Mouse (Mus musculus): ENCODE results near the gene Gm14124. TPM values are rescaled to one million over a fixed set of nuclear protein-coding genes. Genes with fewer than 3 reads are reported as not detected.
"Not testable (repeated sequence)": the region's sequence is repeated elsewhere in the genome, so short reads cannot be mapped to it uniquely, and the experiment has no call there.

The Gm14124 gene
- polyA plus RNA-seq, 1 experiment from 2014 or later = not detected

DNA sequence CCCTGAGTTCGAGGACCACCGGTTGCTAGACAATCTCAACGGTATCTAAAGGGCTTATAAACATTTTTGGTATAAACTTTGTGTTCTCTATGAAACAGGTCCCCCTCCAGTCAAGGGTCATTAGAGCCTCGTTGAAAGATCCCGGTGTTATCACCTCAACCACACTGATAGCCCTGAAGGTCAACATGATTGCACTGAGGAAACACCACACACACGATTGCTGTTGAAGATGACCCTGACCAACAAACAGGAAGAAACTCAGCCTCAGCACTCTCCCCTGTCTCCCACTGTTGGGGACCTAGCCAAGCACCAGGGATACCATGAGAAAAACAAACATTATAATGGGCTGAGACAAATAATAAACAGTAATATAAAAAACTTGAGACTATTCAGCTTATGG, 36.4 kb downstream of the Gm14124 start:
- no peaks in the 10 kb centered on the region for H3K27me3 ChIP-seq (ENCODE audit: insufficient read depth, low read length)
- ATAC-seq (no peak), DNase-seq (no peak)
- TF ChIP-seq EP300 (IDR thresholded peaks at IDR 0.05; ENCODE audit: low read depth) (no peak), CTCF (IDR thresholded peaks at IDR 0.05; ENCODE audit: low read depth) (no peak)
- no peak overlapping the region for H3K9ac ChIP-seq (replicated peaks)
- H3K36me3 ChIP-seq (replicated peaks; ENCODE audit: insufficient read depth, low read length) = no peaks in the 10 kb centered on the region
- H3K9me3 ChIP-seq (ENCODE audit: low read length) = no peaks in the 10 kb centered on the region
- H3K27ac ChIP-seq (ENCODE audit: low read depth) = no peak overlapping the region
- H3K4me1 ChIP-seq (ENCODE audit: insufficient read depth) = no peaks in the 10 kb centered on the region
- WGBS (ENCODE audit: insufficient replicate concordance) = 63% methylated on average over 6 of the region's 6 CpGs
- no peak overlapping the region for H3K4me2 ChIP-seq (ENCODE audit: low read depth, low read length)
- no peak overlapping the region for H3K4me3 ChIP-seq (ENCODE audit: low read depth, low read length)

DNA sequence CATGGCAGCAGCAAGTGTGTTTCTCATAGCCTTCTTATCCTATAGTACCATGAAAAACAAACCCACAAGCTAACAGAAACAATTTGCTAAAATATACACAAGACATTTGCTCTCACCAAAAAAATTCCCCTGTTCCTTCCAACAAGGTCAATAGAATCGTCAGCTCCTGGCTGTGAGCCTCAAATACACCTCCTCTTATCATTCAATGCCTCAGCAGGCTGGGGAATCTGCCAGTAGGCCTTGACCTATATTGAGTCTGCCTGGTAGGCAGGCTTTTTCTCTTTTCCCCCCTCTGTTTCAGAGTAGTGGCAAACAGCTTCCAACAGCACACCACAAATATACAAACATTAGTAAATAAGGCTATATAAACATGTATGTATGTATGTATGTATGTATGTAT, 41.8 kb downstream of the Gm14124 start:
- Histone ChIP-seq H3K4me1 (ENCODE audit: insufficient read depth) (no peaks in the 10 kb centered on the region), H3K36me3 (replicated peaks; ENCODE audit: insufficient read depth, low read length) (no peaks in the 10 kb centered on the region), H3K27ac (ENCODE audit: low read depth) (no peak overlapping the region), H3K27me3 (ENCODE audit: insufficient read depth, low read length) (no peaks in the 10 kb centered on the region), H3K9me3 (ENCODE audit: low read length) (no peaks in the 10 kb centered on the region), H3K4me2 (ENCODE audit: low read depth, low read length) (no peak overlapping the region), H3K9ac (replicated peaks) (no peak overlapping the region), H3K4me3 (ENCODE audit: low read depth, low read length) (no peak overlapping the region)
- WGBS (ENCODE audit: insufficient replicate concordance) = 23% methylated on average over 1 of the region's 1 CpGs
- no peak for ATAC-seq
- TF ChIP-seq EP300 (IDR thresholded peaks at IDR 0.05; ENCODE audit: low read depth) (no peak), CTCF (IDR thresholded peaks at IDR 0.05; ENCODE audit: low read depth) (no peak)
- DNase-seq = no peak

DNA sequence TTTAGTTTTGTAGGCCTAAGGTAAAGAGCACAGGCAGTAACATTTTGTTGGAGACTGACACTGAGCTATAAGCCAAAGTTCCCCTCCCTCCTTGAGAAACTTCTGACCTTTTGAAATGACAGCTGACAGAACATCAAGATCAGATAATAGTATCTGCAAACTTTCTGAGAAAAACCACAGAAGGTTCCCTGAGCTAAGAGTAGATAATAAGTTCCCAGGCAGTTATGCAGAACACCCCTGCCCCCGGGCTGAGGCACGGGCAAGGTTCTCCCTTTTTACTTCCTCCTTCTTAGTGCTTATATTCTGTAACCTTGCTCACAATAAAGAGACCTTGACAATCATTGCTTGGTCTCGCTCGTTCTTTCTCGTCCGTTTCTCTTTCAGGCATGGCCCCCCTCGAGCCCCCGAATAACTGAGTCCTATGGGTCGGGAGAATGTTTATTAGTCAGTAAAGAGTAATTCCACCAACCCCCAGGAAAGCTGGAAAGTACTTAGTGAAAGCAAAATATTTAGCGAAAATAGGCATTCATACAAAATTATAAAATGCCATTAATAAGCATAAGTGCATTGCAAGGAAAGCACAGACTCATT, 50.0 kb downstream of the Gm14124 start:
- no peaks in the 10 kb centered on the region for H3K4me1 ChIP-seq (ENCODE audit: insufficient read depth)
- no peak for ATAC-seq
- 66% methylated on average over 10 of the region's 10 CpGs for WGBS (ENCODE audit: insufficient replicate concordance)

DNA sequence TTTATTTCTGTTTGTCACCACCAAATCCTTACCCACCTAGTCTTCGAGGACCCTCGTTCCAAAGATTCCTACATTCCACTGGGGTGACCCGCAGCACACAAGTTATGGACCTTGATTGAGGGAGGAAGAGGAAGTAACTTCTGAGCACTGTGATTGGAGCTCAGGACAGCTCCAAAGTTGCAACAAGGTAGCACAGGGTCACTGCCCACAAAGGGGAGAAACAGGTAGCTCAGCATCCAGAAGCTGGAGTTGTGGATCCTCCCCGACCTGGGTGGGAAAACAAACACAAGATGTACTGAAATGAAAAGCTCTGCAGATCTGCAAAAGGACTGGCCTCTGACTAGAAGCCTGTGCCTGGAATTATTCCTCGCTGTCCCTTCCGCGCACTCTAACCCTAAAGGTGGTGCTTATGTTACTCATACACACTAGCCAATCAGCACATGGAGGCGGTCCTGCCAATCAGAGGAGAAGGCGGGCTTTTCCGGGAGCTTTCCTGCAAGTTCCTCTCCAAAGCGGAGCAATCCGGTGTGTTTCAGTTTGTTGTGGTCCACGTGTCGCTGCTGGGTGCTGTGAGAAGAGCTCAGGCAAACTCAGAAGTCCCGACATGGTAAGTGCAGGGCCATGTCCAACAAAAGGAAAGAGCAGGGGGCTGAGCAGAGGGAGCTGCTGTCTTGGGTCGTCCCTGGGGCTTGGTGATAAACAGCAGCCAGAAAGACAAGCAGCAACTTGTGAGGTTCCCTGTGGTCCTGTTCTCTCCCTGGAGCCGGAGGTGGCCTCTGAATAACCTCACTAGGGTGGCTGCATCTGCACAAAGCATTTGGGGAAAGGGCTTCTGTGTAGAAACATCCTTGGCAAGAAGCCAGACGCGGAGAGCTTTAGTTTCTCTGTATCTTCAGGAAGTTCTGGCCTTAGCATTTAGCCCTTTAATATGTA, 53.9 kb downstream of the Gm14124 start:
- WGBS (ENCODE audit: insufficient replicate concordance) = 5% methylated on average over 19 of the region's 19 CpGs
- not testable (repeated sequence) for H3K36me3 ChIP-seq (replicated peaks; ENCODE audit: insufficient read depth, low read length); H3K27me3 ChIP-seq (ENCODE audit: insufficient read depth, low read length); H3K9me3 ChIP-seq (ENCODE audit: low read length); H3K4me1 ChIP-seq (ENCODE audit: insufficient read depth)
- peak overlapping the region; percentile 64 for H3K9ac ChIP-seq (replicated peaks)
- peak overlapping the region; percentile 64 for H3K27ac ChIP-seq (ENCODE audit: low read depth)
- DNase-seq = peak; percentile 85
- H3K4me3 ChIP-seq (ENCODE audit: low read depth, low read length) = peak overlapping the region; percentile 56
- H3K4me2 ChIP-seq (ENCODE audit: low read depth, low read length) = peak overlapping the region; percentile 63
- peak; percentile 99 for ATAC-seq

More for the DNA sequence above, 50.0 kb downstream of the Gm14124 start:
- no peak overlapping the region for H3K4me2 ChIP-seq (ENCODE audit: low read depth, low read length)
- H3K9ac ChIP-seq (replicated peaks) = no peak overlapping the region
- H3K4me3 ChIP-seq (ENCODE audit: low read depth, low read length) = no peak overlapping the region
- no peaks in the 10 kb centered on the region for H3K36me3 ChIP-seq (replicated peaks; ENCODE audit: insufficient read depth, low read length)
- H3K27ac ChIP-seq (ENCODE audit: low read depth) = no peak overlapping the region
- no peak for TF ChIP-seq CTCF (IDR thresholded peaks at IDR 0.05; ENCODE audit: low read depth)
- TF ChIP-seq EP300 (IDR thresholded peaks at IDR 0.05; ENCODE audit: low read depth) = no peak
- H3K9me3 ChIP-seq (ENCODE audit: low read length) = no peaks in the 10 kb centered on the region
- no peak for DNase-seq
- no peaks in the 10 kb centered on the region for H3K27me3 ChIP-seq (ENCODE audit: insufficient read depth, low read length)

DNA sequence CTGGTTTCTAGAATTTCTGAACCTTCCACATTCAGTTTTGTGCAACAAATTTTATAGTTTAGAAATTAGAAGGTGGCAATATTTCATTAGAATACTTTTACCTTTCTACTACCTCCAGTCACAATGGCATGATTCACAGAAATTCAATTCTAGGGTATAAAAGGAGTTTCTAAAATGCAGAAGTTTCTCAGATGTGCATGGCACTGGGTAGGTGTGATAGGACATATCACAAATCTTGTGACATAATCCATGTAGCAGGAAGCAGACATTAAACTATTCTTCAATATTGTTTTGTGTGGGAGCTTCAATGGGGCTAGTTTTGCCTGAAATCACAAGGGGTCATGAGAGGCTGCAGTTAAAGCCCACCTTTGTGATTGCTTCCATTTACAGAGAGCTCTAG, 58.8 kb downstream of the Gm14124 start:
- H3K27me3 ChIP-seq (ENCODE audit: insufficient read depth, low read length) = no peaks in the 10 kb centered on the region
- ATAC-seq (no peak), DNase-seq (no peak)
- H3K4me3 ChIP-seq (ENCODE audit: low read depth, low read length) = no peak overlapping the region
- no peaks in the 10 kb centered on the region for H3K4me1 ChIP-seq (ENCODE audit: insufficient read depth)
- H3K9me3 ChIP-seq (ENCODE audit: low read length) = peaks cover 9% of the 10 kb centered on the region
- no peak overlapping the region for H3K4me2 ChIP-seq (ENCODE audit: low read depth, low read length)
- H3K36me3 ChIP-seq (replicated peaks; ENCODE audit: insufficient read depth, low read length) = no peaks in the 10 kb centered on the region
- no peak for TF ChIP-seq CTCF (IDR thresholded peaks at IDR 0.05; ENCODE audit: low read depth)
- no peak for TF ChIP-seq EP300 (IDR thresholded peaks at IDR 0.05; ENCODE audit: low read depth)
- no peak overlapping the region for H3K9ac ChIP-seq (replicated peaks)
- H3K27ac ChIP-seq (ENCODE audit: low read depth) = no peak overlapping the region

DNA sequence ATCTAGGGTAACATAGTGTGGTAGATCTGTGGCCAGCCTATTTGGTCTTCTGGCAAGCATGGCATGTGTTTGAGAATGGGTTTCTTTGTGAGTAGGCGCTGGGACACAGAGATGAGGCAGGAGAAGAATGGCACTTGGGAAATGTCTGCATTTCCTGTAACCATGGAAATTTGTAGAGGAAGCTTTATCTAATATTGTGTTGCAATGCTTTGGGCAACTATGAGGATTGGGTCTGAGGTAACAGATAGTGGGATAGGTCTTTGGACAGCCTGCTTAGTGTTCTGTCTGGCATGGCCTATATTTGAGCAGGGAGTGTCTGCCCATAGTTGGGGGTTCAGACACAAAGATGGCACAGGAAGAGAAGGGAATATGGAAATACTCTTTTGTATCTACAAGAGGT, 61.7 kb downstream of the Gm14124 start:
- ATAC-seq = no peak
- Histone ChIP-seq H3K4me1 (ENCODE audit: insufficient read depth) (no peaks in the 10 kb centered on the region), H3K27me3 (ENCODE audit: insufficient read depth, low read length) (no peaks in the 10 kb centered on the region), H3K9ac (replicated peaks) (no peak overlapping the region), H3K27ac (ENCODE audit: low read depth) (no peak overlapping the region), H3K9me3 (ENCODE audit: low read length) (peaks cover 9% of the 10 kb centered on the region), H3K36me3 (replicated peaks; ENCODE audit: insufficient read depth, low read length) (peaks cover under 1% of the 10 kb centered on the region), H3K4me2 (ENCODE audit: low read depth, low read length) (no peak overlapping the region), H3K4me3 (ENCODE audit: low read depth, low read length) (no peak overlapping the region)
- no peak for DNase-seq
- TF ChIP-seq CTCF (IDR thresholded peaks at IDR 0.05; ENCODE audit: low read depth) (no peak), EP300 (IDR thresholded peaks at IDR 0.05; ENCODE audit: low read depth) (no peak)
- WGBS (ENCODE audit: insufficient replicate concordance) = 83% methylated on average over 1 of the region's 1 CpGs

Other genes with a start within 250 kb of the Gm14124 start
- gene Zfp120, start 120.8 kb upstream of the Gm14124 start, polyA plus RNA-seq (2015; fragmentation: Nextera tagmentation; extraction: Ambion mirVana) = 2.7 and 3.7 TPM in 2 replicates
- gene Gm10770, start 77.8 kb upstream of the Gm14124 start, polyA plus RNA-seq (2015; fragmentation: Nextera tagmentation; extraction: Ambion mirVana) = not detected in 2 replicates
- gene Gm14139, start 75.8 kb upstream of the Gm14124 start, polyA plus RNA-seq (2015; fragmentation: Nextera tagmentation; extraction: Ambion mirVana) = not detected in 2 replicates
- 0.72 and 1.0 TPM in 2 replicates for gene Zfp937, start 39.4 kb upstream of the Gm14124 start, polyA plus RNA-seq (2015; fragmentation: Nextera tagmentation; extraction: Ambion mirVana)
- gene Gm21994, start 1.9 kb upstream of the Gm14124 start, polyA plus RNA-seq (2015; fragmentation: Nextera tagmentation; extraction: Ambion mirVana) = 0.65 and 0.68 TPM in 2 replicates
- gene Gm10130, start 66.2 kb downstream of the Gm14124 start, polyA plus RNA-seq (2015; fragmentation: Nextera tagmentation; extraction: Ambion mirVana) = 0.62 TPM in 1 of 2 replicates, not detected in the other
- gene 3300002I08Rik, start 105.2 kb downstream of the Gm14124 start, polyA plus RNA-seq (2015; fragmentation: Nextera tagmentation; extraction: Ambion mirVana) = 0.79 and 1.2 TPM in 2 replicates
- 0.58 and 0.62 TPM in 2 replicates for gene Zfp442, start 194.0 kb downstream of the Gm14124 start, polyA plus RNA-seq (2015; fragmentation: Nextera tagmentation; extraction: Ambion mirVana)
- gene Zfp345, start 227.6 kb downstream of the Gm14124 start, polyA plus RNA-seq (2015; fragmentation: Nextera tagmentation; extraction: Ambion mirVana) = 0.04 TPM in 1 of 2 replicates, not detected in the other